Mouse (Mus musculus) MEL (cell line): ENCODE data around the gene Fezf2.

ENCODE experiments used
- BHLHE40 ChIP-seq: IDR thresholded peaks from 2 replicates; pipeline ENCODE4 v1.6.1; 2012; ENCODE audit warnings: low read depth, mild to moderate bottlenecking, inconsistent platforms, low read length, improper control_type of control experiment, borderline replicate concordance
- CTCF ChIP-seq, 3 experiments: IDR thresholded peaks in 2 of 3; conservative IDR thresholded peaks in 1 of 3; 2 replicates each; pipeline ENCODE4 v1.5.1; 2011 to 2012; ENCODE audit warnings: low read length in 3 of 3, low read depth in 2 of 3, mild to moderate bottlenecking in 2 of 3, improper control_type of control experiment in 1 of 3, inconsistent platforms in 1 of 3, mixed read lengths in 1 of 3, moderate library complexity in 1 of 3; ENCODE audit not compliant: control insufficient read depth in 1 of 3, insufficient read depth in 1 of 3, poor library complexity in 1 of 3, severe bottlenecking in 1 of 3
- ETS1 ChIP-seq: IDR thresholded peaks from 2 replicates; pipeline ENCODE4 v1.6.1; 2012; ENCODE audit warnings: low read depth, mild to moderate bottlenecking, inconsistent platforms, low read length, improper control_type of control experiment, moderate library complexity
- MAZ ChIP-seq: IDR thresholded peaks from 2 replicates; pipeline ENCODE4 v1.6.1; 2012; ENCODE audit warnings: low read depth, mild to moderate bottlenecking, inconsistent platforms, low read length, improper control_type of control experiment
- POLR2AphosphoS2 ChIP-seq: IDR thresholded peaks from 2 replicates; pipeline ENCODE4 v1.6.1; 2011; ENCODE audit warnings: low read length, improper control_type of control experiment

- TF ChIP-seq ETS1 (no peak), BHLHE40 (no peak), CTCF (IDR thresholded peaks at IDR 0.05 in 2 of 3, conservative IDR thresholded peaks at IDR 0.05 in 1 of 3; ENCODE audit: control insufficient read depth in 1 of 3, insufficient read depth in 1 of 3, low read depth in 2 of 3, low read length in 3 of 3, poor library complexity in 1 of 3, severe bottlenecking in 1 of 3) (no peak), MAZ (no peak), POLR2AphosphoS2 (no peak)
Measured at GRCm38 (mm10) chr14:12388806-12389436, 40.9 kb upstream of the Fezf2 start.
